Mouse (Mus musculus) lung, embryonic 14.5 days (tissue): ENCODE results near the gene Lmf1. TPM values are rescaled to one million over a fixed set of nuclear protein-coding genes. Genes with fewer than 3 reads are reported as not detected.
A peak's percentile ranks its signal among the peaks of the same experiment; 100 is the strongest.

ENCODE experiments used
- ATAC-seq: fragments of 200-750 bp; cut with Nextera tagmentation; 2 replicates; pipeline ENCODE4 v1.8.0; 2017; ENCODE audit warnings: mild to moderate bottlenecking, moderate TSS enrichment, moderate library complexity; ENCODE audit not compliant: insufficient read depth
- DNase-seq: peaks from one replicate; pipeline ENCODE4 v3.0.0-alpha.2; 2015
- H3K27ac ChIP-seq: fragments of 300-500 bp; sonication (generic); 2 replicates; pipeline ENCODE4 v1.5.1; 2014; ENCODE audit warnings: low read depth, mild to moderate bottlenecking, moderate library complexity
- H3K27me3 ChIP-seq: fragments of 300-500 bp; sonication (generic); 2 replicates; pipeline ENCODE4 v1.6.1; 2014; ENCODE audit warnings: low read length, control low read depth; ENCODE audit not compliant: insufficient read depth
- H3K36me3 ChIP-seq: fragments of 300-500 bp; sonication (generic); 2 replicates; pipeline ENCODE4 v1.6.1; 2014; ENCODE audit warnings: control low read depth; ENCODE audit not compliant: insufficient read depth
- H3K4me1 ChIP-seq: fragments of 300-500 bp; sonication (generic); 2 replicates; pipeline ENCODE4 v1.6.1; 2014; ENCODE audit warnings: antibody characterized with exemption, control low read depth; ENCODE audit not compliant: insufficient read depth
- H3K4me2 ChIP-seq: fragments of 300-500 bp; sonication (generic); 2 replicates; pipeline ENCODE4 v1.6.1; 2014; ENCODE audit warnings: mild to moderate bottlenecking
- H3K4me3 ChIP-seq: fragments of 300-500 bp; sonication (generic); 2 replicates; pipeline ENCODE4 v1.5.1; 2014; ENCODE audit warnings: low read depth, low read length
- H3K9ac ChIP-seq: fragments of 300-500 bp; sonication (generic); 2 replicates; pipeline ENCODE4 v1.6.1; 2014
- H3K9me3 ChIP-seq: fragments of 300-500 bp; sonication (generic); 2 replicates; pipeline ENCODE4 v1.6.1; 2016; ENCODE audit warnings: low read depth, low read length, control low read depth
- CTCF ChIP-seq: IDR thresholded peaks from 2 replicates; pipeline ENCODE4 v1.5.1; 2016; ENCODE audit warnings: antibody characterized with exemption, low read depth
- WGBS: fragments of 180-500 bp; shearing (Covaris S2); extraction: QIAGEN DNeasy Blood & Tissue Kit; methylation state at CpG from one replicate; pipeline ENCODE4 v1.1.7; 2014; 5-methylcytosine and 5-hydroxymethylcytosine counted together
- polyA plus RNA-seq: library from polyadenylated mRNA; unstranded; fragments of >200 nt; fragmentation: Nextera tagmentation; extraction: Ambion mirVana; gene quantifications from 2 replicates; pipeline ENCODE4 v1.2.1, GENCODE M21; 2014

The Lmf1 gene
- polyA plus RNA-seq, 1 experiment from 2014 or later: 25.7 TPM

DNA sequence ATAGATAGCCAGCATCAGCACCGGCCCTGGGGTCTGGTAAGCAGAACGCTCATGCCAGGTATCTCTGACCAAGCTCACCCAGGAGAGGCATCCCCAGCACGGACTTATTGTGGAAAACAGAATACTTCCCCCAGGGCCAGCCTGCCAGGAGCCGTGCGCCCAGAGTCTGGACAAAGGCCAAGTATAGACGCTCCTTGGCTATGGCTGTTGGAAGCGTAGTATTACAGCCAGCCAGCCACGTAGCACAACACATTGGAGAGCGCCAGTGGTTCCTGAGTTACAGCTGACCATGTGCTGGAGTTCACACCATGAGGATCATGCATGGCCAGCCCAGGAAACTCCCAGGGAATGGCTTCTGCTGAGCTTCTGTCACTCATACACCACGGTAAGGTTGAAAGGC, 55.2 kb downstream of the Lmf1 start:
- no peak overlapping the region for H3K4me3 ChIP-seq
- no peaks in the 10 kb centered on the region for H3K4me1 ChIP-seq
- H3K9me3 ChIP-seq: no peaks in the 10 kb centered on the region
- ATAC-seq: no peak
- no peak overlapping the region for H3K4me2 ChIP-seq
- WGBS: 77% methylated on average over 10 of the region's 10 CpGs
- DNase-seq: peak; percentile 50
- no peak overlapping the region for H3K9ac ChIP-seq
- no peak overlapping the region for H3K27ac ChIP-seq
- peaks cover 17% of the 10 kb centered on the region; the same call in 1 of the 2 replicates for H3K36me3 ChIP-seq
- TF ChIP-seq CTCF: no peak
- H3K27me3 ChIP-seq: no peaks in the 10 kb centered on the region

- no peak overlapping the region for H3K9ac ChIP-seq
- H3K36me3 ChIP-seq: peaks cover 17% of the 10 kb centered on the region; the same call in 1 of the 2 replicates
- H3K4me1 ChIP-seq: no peaks in the 10 kb centered on the region
- ATAC-seq (no peak), DNase-seq (no peak)
- WGBS: 58% methylated on average over 8 of the region's 8 CpGs
- no peaks in the 10 kb centered on the region for H3K27me3 ChIP-seq
- H3K4me3 ChIP-seq: no peak overlapping the region
- no peak overlapping the region for H3K4me2 ChIP-seq
- no peak for TF ChIP-seq CTCF
- H3K27ac ChIP-seq: no peak overlapping the region
- no peaks in the 10 kb centered on the region for H3K9me3 ChIP-seq
Observed at GRCm38 (mm10) chr17:25635387-25635786, 56.5 kb downstream of the Lmf1 start.

- Histone ChIP-seq H3K27ac (no peak overlapping the region), H3K4me2 (no peak overlapping the region), H3K4me1 (no peaks in the 10 kb centered on the region), H3K9me3 (no peaks in the 10 kb centered on the region), H3K4me3 (no peak overlapping the region), H3K9ac (no peak overlapping the region), H3K36me3 (peaks cover 17% of the 10 kb centered on the region; the same call in 1 of the 2 replicates), H3K27me3 (no peaks in the 10 kb centered on the region)
- no peak for ATAC-seq
- no peak for TF ChIP-seq CTCF
- no peak for DNase-seq
- 88% methylated on average over 5 of the region's 5 CpGs for WGBS
Observed at GRCm38 (mm10) chr17:25635806-25636205, 56.9 kb downstream of the Lmf1 start.

DNA sequence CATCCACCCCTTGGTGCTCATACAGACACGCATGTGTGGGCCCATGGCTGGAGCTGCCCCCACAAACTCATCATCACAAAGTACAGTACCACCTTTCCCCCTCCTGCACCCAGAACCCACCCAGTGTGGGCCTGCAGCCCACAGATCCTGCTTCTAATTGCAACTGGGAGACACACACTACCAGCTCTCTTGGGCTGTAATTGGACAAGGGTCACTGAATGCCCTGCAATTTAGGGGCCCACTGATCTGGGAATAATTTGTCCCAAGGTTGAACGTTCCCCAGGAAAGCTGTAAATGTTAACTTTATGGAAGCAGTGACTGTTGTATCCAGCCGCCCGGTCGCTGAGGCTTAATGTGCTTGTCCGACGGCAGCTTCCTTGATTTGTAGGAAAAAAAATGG, 59.1 kb downstream of the Lmf1 start:
- WGBS: 85% methylated on average over 7 of the region's 7 CpGs
- Histone ChIP-seq H3K4me1 (no peaks in the 10 kb centered on the region; the same call in 1 of the 2 replicates), H3K4me3 (no peak overlapping the region), H3K4me2 (no peak overlapping the region), H3K27ac (no peak overlapping the region), H3K9ac (no peak overlapping the region), H3K9me3 (no peaks in the 10 kb centered on the region), H3K36me3 (peaks cover 10% of the 10 kb centered on the region; the same call in 1 of the 2 replicates), H3K27me3 (no peaks in the 10 kb centered on the region)
- no peak for DNase-seq
- ATAC-seq: no peak
- TF ChIP-seq CTCF: no peak

- DNase-seq (no peak), ATAC-seq (no peak)
- Histone ChIP-seq H3K27me3 (no peaks in the 10 kb centered on the region), H3K4me2 (no peak overlapping the region), H3K9ac (no peak overlapping the region), H3K4me3 (no peak overlapping the region), H3K9me3 (no peaks in the 10 kb centered on the region), H3K4me1 (peaks cover 3% of the 10 kb centered on the region; the same call in 1 of the 2 replicates), H3K36me3 (peaks cover 10% of the 10 kb centered on the region; the same call in 1 of the 2 replicates), H3K27ac (no peak overlapping the region)
- TF ChIP-seq CTCF: no peak
- 83% methylated on average over 4 of the region's 4 CpGs for WGBS
Observed at GRCm38 (mm10) chr17:25638442-25638841, 59.6 kb downstream of the Lmf1 start.

DNA sequence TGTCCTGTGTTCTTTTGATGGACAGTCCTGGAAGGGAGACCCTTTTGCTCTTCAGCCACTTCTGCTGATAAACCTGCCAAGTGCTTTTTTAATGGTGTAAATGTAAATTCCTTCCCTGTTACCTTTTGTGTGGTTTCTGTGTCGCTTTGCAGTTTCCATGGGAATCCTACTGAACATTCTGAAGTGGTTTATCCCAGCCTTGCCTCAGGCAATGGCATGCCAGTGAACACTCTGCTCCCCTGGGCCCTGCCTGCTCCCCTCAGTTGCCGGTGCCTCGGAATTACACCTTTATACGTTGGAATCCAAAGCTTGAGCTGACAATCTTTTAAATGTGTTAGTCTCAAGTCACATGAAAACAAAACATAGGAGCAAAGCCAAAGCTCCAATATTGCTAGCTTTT, 62.1 kb downstream of the Lmf1 start:
- no peak for ATAC-seq
- Histone ChIP-seq H3K36me3 (0 out of 2 replicates have a peak, but pooled peaks cover 5% of the 10 kb centered on the region), H3K4me1 (peaks cover 6% of the 10 kb centered on the region; the same call in 1 of the 2 replicates), H3K4me3 (no peak overlapping the region), H3K4me2 (no peak overlapping the region), H3K27ac (no peak overlapping the region), H3K27me3 (no peaks in the 10 kb centered on the region), H3K9me3 (no peaks in the 10 kb centered on the region), H3K9ac (no peak overlapping the region)
- WGBS: 59% methylated on average over 4 of the region's 4 CpGs
- DNase-seq: no peak
- no peak for TF ChIP-seq CTCF

DNA sequence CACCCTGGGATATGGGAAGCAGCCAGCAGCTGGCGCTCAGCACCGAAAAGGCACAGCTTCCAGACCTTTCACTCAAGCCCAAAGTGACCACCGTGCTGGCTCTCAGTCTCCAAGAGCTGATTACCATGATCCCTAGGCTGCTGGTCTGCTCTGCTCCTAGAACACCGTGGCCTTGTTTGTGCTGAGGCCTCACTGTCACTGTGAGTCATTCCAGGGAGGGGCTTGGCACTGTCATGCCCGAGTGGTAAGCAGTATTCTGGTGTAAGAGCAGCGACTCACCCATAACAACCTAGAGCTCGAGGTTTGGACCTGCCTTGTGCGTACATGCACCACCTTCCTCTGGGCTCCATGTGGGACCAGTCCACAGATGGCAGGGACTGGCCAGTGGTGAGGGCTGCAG, 63.1 kb downstream of the Lmf1 start:
- Histone ChIP-seq H3K9ac (no peak overlapping the region), H3K4me1 (peaks cover 6% of the 10 kb centered on the region; the same call in 1 of the 2 replicates), H3K4me3 (no peak overlapping the region), H3K4me2 (no peak overlapping the region), H3K27ac (no peak overlapping the region), H3K27me3 (no peaks in the 10 kb centered on the region), H3K36me3 (0 out of 2 replicates have a peak, but pooled peaks cover 3% of the 10 kb centered on the region), H3K9me3 (no peaks in the 10 kb centered on the region)
- ATAC-seq: no peak
- no peak for DNase-seq
- TF ChIP-seq CTCF: no peak
- WGBS: 75% methylated on average over 8 of the region's 8 CpGs
